Mouse (Mus musculus) cerebellum, postnatal 14 days (tissue): ENCODE results near the gene Fasn.
A peak's percentile ranks its signal among the peaks of the same experiment; 100 is the strongest.

Source experiments
- DNase-seq, 2 experiments: peaks; one replicate each; pipeline ENCODE4 v3.0.0; 2021; ENCODE audit warnings: mixed read lengths in 2 of 2

Gene Fasn

GRCm38 (mm10) chr11:120826016-120826953 lies 1.9 kb upstream of the Fasn start:
- peak; percentile 16 to 21 for DNase-seq

GRCm38 (mm10) chr11:120825289-120825863 lies 1.0 kb upstream of the Fasn start:
- DNase-seq: peak; percentile 56 to 65

- no peak for DNase-seq
These were observed 491 bp upstream of the Fasn start for GRCm38 (mm10) chr11:120824787-120825288.

GRCm38 (mm10) chr11:120823551-120823947 lies 798 bp downstream of the Fasn start:
- peak in 1 of 2 experiments; percentile 81 for DNase-seq

- DNase-seq: peak; percentile 16 to 62
These were observed 1.4 kb downstream of the Fasn start for GRCm38 (mm10) chr11:120822831-120823550.

GRCm38 (mm10) chr11:120822321-120822720 lies 2.0 kb downstream of the Fasn start:
- peak in 1 of 2 experiments; percentile 21 for DNase-seq

- peak; percentile 25 to 44 for DNase-seq
These were observed 3.0 kb downstream of the Fasn start for GRCm38 (mm10) chr11:120821076-120821922.

GRCm38 (mm10) chr11:120820546-120820945 lies 3.8 kb downstream of the Fasn start:
- peak; percentile 22 to 48 for DNase-seq

- peak; percentile 60 to 75 for DNase-seq
These were observed 4.8 kb downstream of the Fasn start for GRCm38 (mm10) chr11:120819556-120819955.

GRCm38 (mm10) chr11:120818251-120818650 lies 6.1 kb downstream of the Fasn start:
- DNase-seq: no peak

GRCm38 (mm10) chr11:120817358-120817757 lies 7.0 kb downstream of the Fasn start:
- no peak for DNase-seq

GRCm38 (mm10) chr11:120812068-120812467 lies 12.3 kb downstream of the Fasn start:
- no peak for DNase-seq

- no peak for DNase-seq
These were observed 16.3 kb downstream of the Fasn start for GRCm38 (mm10) chr11:120808010-120808409.

- no peak for DNase-seq
These were observed 18.7 kb downstream of the Fasn start for GRCm38 (mm10) chr11:120805375-120806298.

- DNase-seq: no peak
These were observed 19.6 kb downstream of the Fasn start for GRCm38 (mm10) chr11:120804769-120805168.

- DNase-seq: no peak
These were observed 20.1 kb downstream of the Fasn start for GRCm38 (mm10) chr11:120804274-120804673.

GRCm38 (mm10) chr11:120800061-120800904 lies 24.1 kb downstream of the Fasn start:
- DNase-seq: peak; percentile 93 to 96

GRCm38 (mm10) chr11:120799316-120799890 lies 24.9 kb downstream of the Fasn start:
- no peak for DNase-seq

- no peak for DNase-seq
These were observed 26.1 kb downstream of the Fasn start for GRCm38 (mm10) chr11:120798244-120798643.

- no peak for DNase-seq
These were observed 27.8 kb downstream of the Fasn start for GRCm38 (mm10) chr11:120796614-120796946.
